Mouse (Mus musculus): ENCODE measurements around the gene Rad9a. TPM values are rescaled to one million over a fixed set of nuclear protein-coding genes. Genes with fewer than 3 reads are reported as not detected.

Gene Rad9a
- polyA plus RNA-seq, 1 experiment from 2014 or later, result 35.0 TPM

GRCm38 (mm10) chr19:4149764-4150461 is 51.5 kb downstream of the Rad9a start:
- no peak for ATAC-seq (ENCODE audit: insufficient number of reproducible peaks, low FRiP score, low TSS enrichment, low read depth)
- Histone ChIP-seq H3K9ac (no peak overlapping the region), H3K27ac (replicated peaks) (no peak overlapping the region), H3K4me2 (replicated peaks) (peak overlapping the region; percentile 85), H3K36me3 (peaks cover 36% of the 10 kb centered on the region), H3K27me3 (no peaks in the 10 kb centered on the region), H3K4me1 (peaks cover 22% of the 10 kb centered on the region), H3K9me3 (replicated peaks) (no peaks in the 10 kb centered on the region), H3K4me3 (replicated peaks) (peak overlapping the region; percentile 95)
- WGBS, result 91% methylated on average over 17 of the region's 17 CpGs

- H3K4me1 ChIP-seq, result peaks cover 22% of the 10 kb centered on the region
- no peak overlapping the region for H3K27ac ChIP-seq (replicated peaks)
- H3K4me3 ChIP-seq (replicated peaks), result peak overlapping the region; percentile 95
- WGBS, result 82% methylated on average over 11 of the region's 11 CpGs
- no peaks in the 10 kb centered on the region for H3K9me3 ChIP-seq (replicated peaks)
- peak overlapping the region; percentile 90 for H3K9ac ChIP-seq
- H3K27me3 ChIP-seq, result no peaks in the 10 kb centered on the region
- H3K36me3 ChIP-seq, result peaks cover 36% of the 10 kb centered on the region
- H3K4me2 ChIP-seq (replicated peaks), result peak overlapping the region; percentile 85
- ATAC-seq (ENCODE audit: insufficient number of reproducible peaks, low FRiP score, low TSS enrichment, low read depth), result no peak
These were observed 52.2 kb downstream of the Rad9a start for GRCm38 (mm10) chr19:4149283-4149682.

DNA sequence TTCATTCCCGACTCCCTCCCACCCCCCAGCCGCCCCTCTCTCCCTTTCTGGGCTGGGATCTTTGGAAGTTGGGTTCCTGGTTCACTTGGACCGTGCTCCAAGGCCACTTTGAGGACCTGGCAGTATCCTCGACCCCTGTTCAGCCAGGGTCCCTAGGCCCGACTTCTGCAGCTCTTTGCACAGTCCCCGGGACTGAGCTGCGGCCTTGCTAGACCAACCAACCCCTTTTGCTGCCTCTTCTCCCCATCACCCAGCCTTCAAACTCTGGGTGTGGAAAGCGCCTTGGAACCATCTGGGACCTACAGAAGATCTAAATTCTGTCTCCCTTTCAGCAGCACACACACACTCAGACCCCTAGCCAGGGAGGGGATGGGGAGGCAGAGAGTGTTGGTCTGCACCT is 52.6 kb downstream of the Rad9a start:
- Histone ChIP-seq H3K4me1 (peaks cover 22% of the 10 kb centered on the region), H3K27ac (replicated peaks) (peak overlapping the region; percentile 80), H3K9ac (peak overlapping the region; percentile 90), H3K9me3 (replicated peaks) (no peaks in the 10 kb centered on the region), H3K27me3 (no peaks in the 10 kb centered on the region), H3K4me2 (replicated peaks) (peak overlapping the region; percentile 85), H3K36me3 (peaks cover 36% of the 10 kb centered on the region), H3K4me3 (replicated peaks) (peak overlapping the region; percentile 95)
- no peak; the same call in 1 of the 2 replicates for ATAC-seq (ENCODE audit: insufficient number of reproducible peaks, low FRiP score, low TSS enrichment, low read depth)
- WGBS, result 3% methylated on average over 6 of the region's 8 CpGs

- WGBS, result under 1% methylated on average over 33 of the region's 33 CpGs
- peak; percentile 94 for ATAC-seq (ENCODE audit: insufficient number of reproducible peaks, low FRiP score, low TSS enrichment, low read depth)
- Histone ChIP-seq H3K27me3 (no peaks in the 10 kb centered on the region), H3K4me3 (replicated peaks) (peak within 1 kb of the TSS; percentile 95), H3K9ac (peak within 1 kb of the TSS; percentile 90), H3K9me3 (replicated peaks) (no peaks in the 10 kb centered on the region), H3K4me2 (replicated peaks) (peak within 1 kb of the TSS; percentile 85), H3K4me1 (peaks cover 22% of the 10 kb centered on the region), H3K36me3 (peaks cover 33% of the 10 kb centered on the region), H3K27ac (replicated peaks) (peak within 1 kb of the TSS; percentile 80)
These were observed 53.0 kb downstream of the Rad9a start, which contains the start of gene Coro1b for GRCm38 (mm10) chr19:4148491-4148806. TSS of gene Coro1b (plus strand) at chr19:4148619.

- H3K27ac ChIP-seq (replicated peaks), result peak overlapping the region; percentile 71
- H3K9me3 ChIP-seq (replicated peaks), result no peaks in the 10 kb centered on the region
- H3K9ac ChIP-seq, result peak overlapping the region; percentile 90
- 35% methylated on average over 9 of the region's 9 CpGs for WGBS
- no peaks in the 10 kb centered on the region for H3K27me3 ChIP-seq
- peak overlapping the region; percentile 95 for H3K4me3 ChIP-seq (replicated peaks)
- H3K4me2 ChIP-seq (replicated peaks), result peak overlapping the region; percentile 85
- ATAC-seq (ENCODE audit: insufficient number of reproducible peaks, low FRiP score, low TSS enrichment, low read depth), result no peak
- H3K36me3 ChIP-seq, result peaks cover 28% of the 10 kb centered on the region
- peaks cover 22% of the 10 kb centered on the region for H3K4me1 ChIP-seq
These were observed 53.5 kb downstream of the Rad9a start for GRCm38 (mm10) chr19:4147782-4148490.

DNA sequence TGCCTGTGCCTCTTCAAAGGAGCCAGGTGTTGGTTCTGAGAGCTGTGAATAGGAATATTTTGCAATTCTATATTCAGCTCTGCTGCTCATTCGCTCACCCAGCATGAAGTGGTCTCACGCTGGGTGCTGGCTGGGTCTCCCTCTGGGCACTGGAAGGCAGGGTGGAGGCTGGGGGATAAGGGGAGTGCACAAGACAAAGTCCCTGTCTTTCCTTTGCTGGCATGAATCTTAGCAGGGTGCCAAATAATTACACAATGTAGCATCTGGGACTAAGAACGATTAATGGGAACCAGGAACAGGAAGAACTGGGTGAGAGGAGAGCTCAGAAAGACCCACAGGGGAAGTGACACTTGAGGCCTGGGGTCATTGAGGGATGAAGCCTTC is 54.4 kb downstream of the Rad9a start:
- Histone ChIP-seq H3K9me3 (replicated peaks) (no peaks in the 10 kb centered on the region), H3K4me2 (replicated peaks) (no peak overlapping the region), H3K27ac (replicated peaks) (no peak overlapping the region), H3K9ac (no peak overlapping the region), H3K4me3 (replicated peaks) (no peak overlapping the region), H3K27me3 (no peaks in the 10 kb centered on the region), H3K36me3 (peaks cover 20% of the 10 kb centered on the region), H3K4me1 (peaks cover 22% of the 10 kb centered on the region)
- WGBS, result 36% methylated on average over 3 of the region's 3 CpGs
- no peak for ATAC-seq (ENCODE audit: insufficient number of reproducible peaks, low FRiP score, low TSS enrichment, low read depth)

- H3K4me3 ChIP-seq (replicated peaks), result no peak overlapping the region
- no peak overlapping the region for H3K4me2 ChIP-seq (replicated peaks)
- peaks cover 22% of the 10 kb centered on the region for H3K4me1 ChIP-seq
- no peaks in the 10 kb centered on the region for H3K27me3 ChIP-seq
- no peak overlapping the region for H3K27ac ChIP-seq (replicated peaks)
- no peak for ATAC-seq (ENCODE audit: insufficient number of reproducible peaks, low FRiP score, low TSS enrichment, low read depth)
- H3K9ac ChIP-seq, result no peak overlapping the region
- no peaks in the 10 kb centered on the region for H3K9me3 ChIP-seq (replicated peaks)
- peaks cover 16% of the 10 kb centered on the region for H3K36me3 ChIP-seq
- 59% methylated on average over 12 of the region's 12 CpGs for WGBS
These were observed 55.0 kb downstream of the Rad9a start for GRCm38 (mm10) chr19:4146366-4147021.

- H3K4me1 ChIP-seq, result peaks cover 22% of the 10 kb centered on the region
- no peak overlapping the region for H3K4me2 ChIP-seq (replicated peaks)
- H3K27me3 ChIP-seq, result no peaks in the 10 kb centered on the region
- ATAC-seq (ENCODE audit: insufficient number of reproducible peaks, low FRiP score, low TSS enrichment, low read depth), result no peak
- no peaks in the 10 kb centered on the region for H3K9me3 ChIP-seq (replicated peaks)
- H3K36me3 ChIP-seq, result peaks cover 11% of the 10 kb centered on the region
- H3K9ac ChIP-seq, result no peak overlapping the region
- no peak overlapping the region for H3K27ac ChIP-seq (replicated peaks)
- no peak overlapping the region for H3K4me3 ChIP-seq (replicated peaks)
- WGBS, result 92% methylated on average over 5 of the region's 5 CpGs
These were observed 55.5 kb downstream of the Rad9a start for GRCm38 (mm10) chr19:4145936-4146335.

Small RNAs within 50 kb of the gene (microRNA-seq; reads per million reads assigned to microRNA genes)
- gene Gm26115 (ENCODE audit: borderline number of aligned reads), result not detected

Other genes with a start within 250 kb of the Rad9a start
- gene Aldh3b3, start 243.0 kb downstream of the Rad9a start, polyA plus RNA-seq (2015; fragmentation: Nextera tagmentation; extraction: Ambion mirVana), result 2.8 and 3.2 TPM in 2 replicates
- gene Aldh3b2, start 229.3 kb downstream of the Rad9a start, polyA plus RNA-seq (2015; fragmentation: Nextera tagmentation; extraction: Ambion mirVana), result 22.8 and 25.3 TPM in 2 replicates
- gene Acy3, start 215.1 kb downstream of the Rad9a start, polyA plus RNA-seq (2015; fragmentation: Nextera tagmentation; extraction: Ambion mirVana), result 5.5 and 6.0 TPM in 2 replicates
- gene Tbx10, start 208.9 kb downstream of the Rad9a start, polyA plus RNA-seq (2015; fragmentation: Nextera tagmentation; extraction: Ambion mirVana), result not detected in 2 replicates
- gene Nudt8, start 201.1 kb downstream of the Rad9a start, polyA plus RNA-seq (2015; fragmentation: Nextera tagmentation; extraction: Ambion mirVana), result 31.0 and 35.8 TPM in 2 replicates
- 3.9 and 4.7 TPM in 2 replicates for gene Gm49405, start 201.0 kb downstream of the Rad9a start, polyA plus RNA-seq (2015; fragmentation: Nextera tagmentation; extraction: Ambion mirVana)
- 5.4 and 5.6 TPM in 2 replicates for gene Doc2g, start 198.3 kb downstream of the Rad9a start, polyA plus RNA-seq (2015; fragmentation: Nextera tagmentation; extraction: Ambion mirVana)
- 190 and 202 TPM in 2 replicates for gene Ndufv1, start 188.9 kb downstream of the Rad9a start, polyA plus RNA-seq (2015; fragmentation: Nextera tagmentation; extraction: Ambion mirVana)
- gene Gstp1, start 163.7 kb downstream of the Rad9a start, polyA plus RNA-seq (2015; fragmentation: Nextera tagmentation; extraction: Ambion mirVana), result 511 and 558 TPM in 2 replicates
- 3.4 and 3.7 TPM in 2 replicates for gene Gstp2, start 155.6 kb downstream of the Rad9a start, polyA plus RNA-seq (2015; fragmentation: Nextera tagmentation; extraction: Ambion mirVana)
- 0.41 and 0.77 TPM in 2 replicates for gene Gstp3, start 142.1 kb downstream of the Rad9a start, polyA plus RNA-seq (2015; fragmentation: Nextera tagmentation; extraction: Ambion mirVana)
- gene Cabp2, start 120.1 kb downstream of the Rad9a start, polyA plus RNA-seq (2015; fragmentation: Nextera tagmentation; extraction: Ambion mirVana), result not detected in 2 replicates
- gene Cdk2ap2, start 104.5 kb downstream of the Rad9a start, polyA plus RNA-seq (2015; fragmentation: Nextera tagmentation; extraction: Ambion mirVana), result 84.6 and 92.8 TPM in 2 replicates
- 9.7 and 10.8 TPM in 2 replicates for gene Pitpnm1, start 101.7 kb downstream of the Rad9a start, polyA plus RNA-seq (2015; fragmentation: Nextera tagmentation; extraction: Ambion mirVana)
- gene Aip, start 75.8 kb downstream of the Rad9a start, polyA plus RNA-seq (2015; fragmentation: Nextera tagmentation; extraction: Ambion mirVana), result 98.5 and 100 TPM in 2 replicates
- gene Gpr152, start 61.9 kb downstream of the Rad9a start, polyA plus RNA-seq (2015; fragmentation: Nextera tagmentation; extraction: Ambion mirVana), result not detected in 2 replicates
- 0.31 and 0.37 TPM in 2 replicates for gene Cabp4, start 57.6 kb downstream of the Rad9a start, polyA plus RNA-seq (2015; fragmentation: Nextera tagmentation; extraction: Ambion mirVana)
- gene Coro1b, start 53.0 kb downstream of the Rad9a start, polyA plus RNA-seq (2015; fragmentation: Nextera tagmentation; extraction: Ambion mirVana), result 159 and 178 TPM in 2 replicates
- 4.8 and 6.2 TPM in 2 replicates for gene Ptprcap, start 48.1 kb downstream of the Rad9a start, polyA plus RNA-seq (2015; fragmentation: Nextera tagmentation; extraction: Ambion mirVana)
- 66.2 and 70.4 TPM in 2 replicates for gene Rps6kb2, start 38.3 kb downstream of the Rad9a start, polyA plus RNA-seq (2015; fragmentation: Nextera tagmentation; extraction: Ambion mirVana)
- gene Carns1, start 26.2 kb downstream of the Rad9a start, polyA plus RNA-seq (2015; fragmentation: Nextera tagmentation; extraction: Ambion mirVana), result 3.4 and 5.4 TPM in 2 replicates
- gene Tbc1d10c, start 10.4 kb downstream of the Rad9a start, polyA plus RNA-seq (2015; fragmentation: Nextera tagmentation; extraction: Ambion mirVana), result 3.6 and 5.1 TPM in 2 replicates
- 745 and 794 TPM in 2 replicates for gene Ppp1ca, start 9.6 kb downstream of the Rad9a start, polyA plus RNA-seq (2015; fragmentation: Nextera tagmentation; extraction: Ambion mirVana)
- gene Clcf1, start 12.6 kb upstream of the Rad9a start, polyA plus RNA-seq (2015; fragmentation: Nextera tagmentation; extraction: Ambion mirVana), result 10.1 and 10.2 TPM in 2 replicates
- gene AC109138.7, start 12.7 kb upstream of the Rad9a start, polyA plus RNA-seq (2015; fragmentation: Nextera tagmentation; extraction: Ambion mirVana), result not detected in 2 replicates
- 33.5 and 34.0 TPM in 2 replicates for gene Pold4, start 30.2 kb upstream of the Rad9a start, polyA plus RNA-seq (2015; fragmentation: Nextera tagmentation; extraction: Ambion mirVana)
- 27.5 and 34.4 TPM in 2 replicates for gene Ssh3, start 67.5 kb upstream of the Rad9a start, polyA plus RNA-seq (2015; fragmentation: Nextera tagmentation; extraction: Ambion mirVana)
- 13.0 and 13.7 TPM in 2 replicates for gene Ankrd13d, start 81.5 kb upstream of the Rad9a start, polyA plus RNA-seq (2015; fragmentation: Nextera tagmentation; extraction: Ambion mirVana)
- 20.1 and 24.4 TPM in 2 replicates for gene Grk2, start 104.6 kb upstream of the Rad9a start, polyA plus RNA-seq (2015; fragmentation: Nextera tagmentation; extraction: Ambion mirVana)
- 50.4 and 55.0 TPM in 2 replicates for gene Kdm2a, start 196.6 kb upstream of the Rad9a start, polyA plus RNA-seq (2015; fragmentation: Nextera tagmentation; extraction: Ambion mirVana)
- 47.4 and 50.5 TPM in 2 replicates for gene Rhod, start 237.8 kb upstream of the Rad9a start, polyA plus RNA-seq (2015; fragmentation: Nextera tagmentation; extraction: Ambion mirVana)